Mouse (Mus musculus) hindbrain, embryonic 16.5 days (tissue): ENCODE data around the gene Map4k1. TPM values are rescaled to one million over a fixed set of nuclear protein-coding genes. Genes with fewer than 3 reads are reported as not detected.

Experiments used
- ATAC-seq: fragments of 200-750 bp; cut with Nextera tagmentation; 2 replicates; pipeline ENCODE4 v1.8.0; 2017; ENCODE audit warnings: moderate TSS enrichment, moderate library complexity
- H3K27ac ChIP-seq: fragments of 300-500 bp; sonication (generic); 2 replicates; pipeline ENCODE4 v1.5.1; 2014; ENCODE audit warnings: low read depth, mild to moderate bottlenecking, control low read depth, low read length, moderate library complexity
- H3K27me3 ChIP-seq: fragments of 300-500 bp; sonication (generic); replicated peaks from 2 replicates; pipeline ENCODE4 v1.6.1; 2014; ENCODE audit warnings: low read length; ENCODE audit not compliant: control insufficient read depth, insufficient read depth
- H3K36me3 ChIP-seq: fragments of 300-500 bp; sonication (generic); 2 replicates; pipeline ENCODE4 v1.6.1; 2014; ENCODE audit warnings: mild to moderate bottlenecking, low read length, moderate library complexity, mixed read lengths; ENCODE audit not compliant: control insufficient read depth, insufficient read depth
- H3K4me1 ChIP-seq: fragments of 300-500 bp; sonication (generic); 2 replicates; pipeline ENCODE4 v1.6.1; 2014; ENCODE audit warnings: low read depth, low read length; ENCODE audit not compliant: control insufficient read depth, insufficient read depth
- H3K4me2 ChIP-seq: fragments of 300-500 bp; sonication (generic); 2 replicates; pipeline ENCODE4 v1.6.1; 2014; ENCODE audit warnings: mild to moderate bottlenecking, low read length, control low read depth, moderate library complexity
- H3K4me3 ChIP-seq: fragments of 300-500 bp; sonication (generic); 2 replicates; pipeline ENCODE4 v1.5.1; 2014; ENCODE audit warnings: mild to moderate bottlenecking, low read length, control low read depth, moderate library complexity
- H3K9ac ChIP-seq: fragments of 300-500 bp; sonication (generic); 2 replicates; pipeline ENCODE4 v1.6.1; 2014; ENCODE audit warnings: low read depth, mild to moderate bottlenecking, control low read depth, low read length, moderate library complexity
- H3K9me3 ChIP-seq: fragments of 300-500 bp; sonication (generic); 2 replicates; pipeline ENCODE4 v1.6.1; 2014; ENCODE audit warnings: mild to moderate bottlenecking, low read length, moderate library complexity; ENCODE audit not compliant: control insufficient read depth
- WGBS: fragments of 180-500 bp; shearing (Covaris S2); extraction: QIAGEN DNeasy Blood & Tissue Kit; methylation state at CpG from one replicate; pipeline ENCODE4 v1.1.7; 2014; 5-methylcytosine and 5-hydroxymethylcytosine counted together
- polyA plus RNA-seq: library from polyadenylated mRNA; unstranded; fragments of >200 nt; fragmentation: Nextera tagmentation; extraction: Ambion mirVana; gene quantifications from 2 replicates; pipeline ENCODE4 v1.2.1, GENCODE M21; 2015

Map4k1 gene
- polyA plus RNA-seq, 1 experiment from 2014 or later = 13.8 TPM

- Histone ChIP-seq H3K4me1 (no peaks in the 10 kb centered on the region), H3K36me3 (no peaks in the 10 kb centered on the region), H3K27ac (no peak overlapping the region), H3K27me3 (0 out of 2 replicates have a peak, but pooled peaks cover 2% of the 10 kb centered on the region), H3K9me3 (no peaks in the 10 kb centered on the region), H3K9ac (no peak overlapping the region), H3K4me3 (no peak overlapping the region), H3K4me2 (no peak overlapping the region)
- 91% methylated on average over 5 of the region's 5 CpGs for WGBS
- ATAC-seq = no peak
Measured at GRCm38 (mm10) chr7:29026195-29026594, 44.3 kb downstream of the Map4k1 start.

- H3K9ac ChIP-seq = no peak overlapping the region
- no peaks in the 10 kb centered on the region for H3K27me3 ChIP-seq
- no peak for ATAC-seq
- no peak overlapping the region for H3K4me2 ChIP-seq
- H3K27ac ChIP-seq = no peak overlapping the region
- WGBS = 81% methylated on average over 4 of the region's 4 CpGs
- no peaks in the 10 kb centered on the region for H3K4me1 ChIP-seq
- no peaks in the 10 kb centered on the region for H3K9me3 ChIP-seq
- H3K4me3 ChIP-seq = no peak overlapping the region
- H3K36me3 ChIP-seq = no peaks in the 10 kb centered on the region
Measured at GRCm38 (mm10) chr7:29026811-29027210, 45.0 kb downstream of the Map4k1 start.

GRCm38 (mm10) chr7:29028761-29029160 lies 46.9 kb downstream of the Map4k1 start:
- Histone ChIP-seq H3K4me3 (no peak overlapping the region), H3K27me3 (no peaks in the 10 kb centered on the region), H3K4me2 (no peak overlapping the region), H3K9me3 (peaks cover 3% of the 10 kb centered on the region; the same call in 1 of the 2 replicates), H3K36me3 (no peaks in the 10 kb centered on the region), H3K27ac (no peak overlapping the region), H3K4me1 (no peaks in the 10 kb centered on the region), H3K9ac (no peak overlapping the region)
- no peak for ATAC-seq
- WGBS = 86% methylated on average over 6 of the region's 6 CpGs

- no peak overlapping the region for H3K4me2 ChIP-seq
- no peak overlapping the region for H3K9ac ChIP-seq
- no peaks in the 10 kb centered on the region for H3K36me3 ChIP-seq
- no peaks in the 10 kb centered on the region for H3K4me1 ChIP-seq
- no peak overlapping the region for H3K4me3 ChIP-seq
- WGBS = 94% methylated on average over 14 of the region's 14 CpGs
- no peak overlapping the region for H3K27ac ChIP-seq
- no peaks in the 10 kb centered on the region for H3K27me3 ChIP-seq
- peaks cover 3% of the 10 kb centered on the region; the same call in 1 of the 2 replicates for H3K9me3 ChIP-seq
- no peak for ATAC-seq
Measured at GRCm38 (mm10) chr7:29029690-29030656, 48.1 kb downstream of the Map4k1 start.

GRCm38 (mm10) chr7:29031641-29032040 lies 49.8 kb downstream of the Map4k1 start:
- WGBS = 69% methylated on average over 10 of the region's 10 CpGs
- H3K27me3 ChIP-seq = no peaks in the 10 kb centered on the region
- H3K36me3 ChIP-seq = no peaks in the 10 kb centered on the region

GRCm38 (mm10) chr7:29032685-29033084 lies 50.8 kb downstream of the Map4k1 start:
- peaks cover 3% of the 10 kb centered on the region; the same call in 1 of the 2 replicates for H3K9me3 ChIP-seq
- no peak overlapping the region for H3K27ac ChIP-seq
- 85% methylated on average over 5 of the region's 5 CpGs for WGBS
- no peak overlapping the region for H3K4me3 ChIP-seq
- no peaks in the 10 kb centered on the region for H3K4me1 ChIP-seq
- H3K36me3 ChIP-seq = no peaks in the 10 kb centered on the region
- H3K9ac ChIP-seq = no peak overlapping the region
- ATAC-seq = no peak
- H3K4me2 ChIP-seq = no peak overlapping the region
- no peaks in the 10 kb centered on the region for H3K27me3 ChIP-seq

More at GRCm38 (mm10) chr7:29031641-29032040, 49.8 kb downstream of the Map4k1 start:
- no peaks in the 10 kb centered on the region for H3K4me1 ChIP-seq
- H3K9me3 ChIP-seq = peaks cover 3% of the 10 kb centered on the region; the same call in 1 of the 2 replicates
- no peak overlapping the region for H3K4me2 ChIP-seq
- H3K4me3 ChIP-seq = no peak overlapping the region
- ATAC-seq = no peak
- H3K27ac ChIP-seq = no peak overlapping the region
- H3K9ac ChIP-seq = no peak overlapping the region

GRCm38 (mm10) chr7:29037261-29037660 lies 55.4 kb downstream of the Map4k1 start:
- peaks cover 3% of the 10 kb centered on the region; the same call in 1 of the 2 replicates for H3K9me3 ChIP-seq
- no peak overlapping the region for H3K9ac ChIP-seq
- ATAC-seq = no peak
- WGBS = 86% methylated on average over 6 of the region's 6 CpGs
- peaks cover 8% of the 10 kb centered on the region for H3K4me1 ChIP-seq
- H3K36me3 ChIP-seq = no peaks in the 10 kb centered on the region
- no peaks in the 10 kb centered on the region for H3K27me3 ChIP-seq
- no peak overlapping the region for H3K27ac ChIP-seq
- H3K4me3 ChIP-seq = no peak overlapping the region
- no peak overlapping the region for H3K4me2 ChIP-seq

- Histone ChIP-seq H3K4me1 (peaks cover 8% of the 10 kb centered on the region), H3K9me3 (no peaks in the 10 kb centered on the region), H3K4me2 (peak overlapping the region; percentile 87), H3K27me3 (no peaks in the 10 kb centered on the region), H3K27ac (0 out of 2 replicates have a peak overlapping the region, but pooled peaks have one; percentile 1), H3K36me3 (no peaks in the 10 kb centered on the region), H3K4me3 (peak overlapping the region; percentile 43), H3K9ac (peak overlapping the region; percentile 55)
- 0% methylated on average over 11 of the region's 11 CpGs for WGBS
- peak; percentile 55 for ATAC-seq
Measured at GRCm38 (mm10) chr7:29039604-29039984, 57.7 kb downstream of the Map4k1 start.

- Histone ChIP-seq H3K4me3 (peak overlapping the region; percentile 43), H3K9me3 (no peaks in the 10 kb centered on the region), H3K4me1 (peaks cover 8% of the 10 kb centered on the region), H3K27me3 (no peaks in the 10 kb centered on the region; the same call in 1 of the 2 replicates), H3K9ac (peak overlapping the region; percentile 55), H3K27ac (0 out of 2 replicates have a peak overlapping the region, but pooled peaks have one; percentile 1), H3K36me3 (no peaks in the 10 kb centered on the region), H3K4me2 (peak overlapping the region; percentile 87)
- WGBS = 2% methylated on average over 26 of the region's 26 CpGs
- ATAC-seq = peak; percentile 52
Measured at GRCm38 (mm10) chr7:29039985-29040661, 58.3 kb downstream of the Map4k1 start.
